Mouse (Mus musculus) stomach, embryonic 15.5 days (tissue): ENCODE measurements around the gene Ccdc61. TPM values are rescaled to one million over a fixed set of nuclear protein-coding genes. Genes with fewer than 3 reads are reported as not detected.
A peak's percentile ranks its signal among the peaks of the same experiment; 100 is the strongest.
"Not testable (repeated sequence)": the region's sequence is repeated elsewhere in the genome, so short reads cannot be mapped to it uniquely, and the experiment has no call there.

Experiments
- ATAC-seq: fragments of 200-750 bp; cut with Nextera tagmentation; 2 replicates; pipeline ENCODE4 v1.8.0; 2017; ENCODE audit warnings: low read depth, moderate number of reproducible peaks, moderate TSS enrichment; ENCODE audit not compliant: insufficient read depth, low FRiP score
- H3K27ac ChIP-seq: fragments of 300-500 bp; sonication (generic); 2 replicates; pipeline ENCODE4 v1.5.1; 2015; ENCODE audit warnings: mild to moderate bottlenecking, inconsistent platforms
- H3K27me3 ChIP-seq: fragments of 300-500 bp; sonication (generic); replicated peaks from 2 replicates; pipeline ENCODE4 v1.6.1; 2015; ENCODE audit warnings: inconsistent platforms
- H3K36me3 ChIP-seq: fragments of 300-500 bp; sonication (generic); 2 replicates; pipeline ENCODE4 v1.6.1; 2015; ENCODE audit warnings: inconsistent platforms
- H3K4me1 ChIP-seq: fragments of 300-500 bp; sonication (generic); 2 replicates; pipeline ENCODE4 v1.6.1; 2015; ENCODE audit warnings: inconsistent platforms
- H3K4me2 ChIP-seq: fragments of 300-500 bp; sonication (generic); 2 replicates; pipeline ENCODE4 v1.6.1; 2015; ENCODE audit warnings: mild to moderate bottlenecking, inconsistent platforms
- H3K4me3 ChIP-seq: fragments of 300-500 bp; sonication (generic); replicated peaks from 2 replicates; pipeline ENCODE4 v1.5.1; 2015; ENCODE audit warnings: inconsistent platforms
- H3K9ac ChIP-seq: fragments of 300-500 bp; sonication (generic); 2 replicates; pipeline ENCODE4 v1.6.1; 2015; ENCODE audit warnings: inconsistent platforms
- H3K9me3 ChIP-seq: fragments of 300-500 bp; sonication (generic); 2 replicates; pipeline ENCODE4 v1.6.1; 2016; ENCODE audit warnings: inconsistent platforms
- WGBS: fragments of 180-500 bp; shearing (Covaris S2); methylation state at CpG from one replicate; pipeline ENCODE4 v1.1.7; 2015; 5-methylcytosine and 5-hydroxymethylcytosine counted together
- polyA plus RNA-seq: library from polyadenylated mRNA; unstranded; fragments of >200 nt; fragmentation: Nextera tagmentation; extraction: Ambion mirVana; gene quantifications from 2 replicates; pipeline ENCODE4 v1.2.1, GENCODE M21; 2015

Ccdc61 gene
- polyA plus RNA-seq, 1 experiment from 2014 or later = 26.1 TPM

DNA sequence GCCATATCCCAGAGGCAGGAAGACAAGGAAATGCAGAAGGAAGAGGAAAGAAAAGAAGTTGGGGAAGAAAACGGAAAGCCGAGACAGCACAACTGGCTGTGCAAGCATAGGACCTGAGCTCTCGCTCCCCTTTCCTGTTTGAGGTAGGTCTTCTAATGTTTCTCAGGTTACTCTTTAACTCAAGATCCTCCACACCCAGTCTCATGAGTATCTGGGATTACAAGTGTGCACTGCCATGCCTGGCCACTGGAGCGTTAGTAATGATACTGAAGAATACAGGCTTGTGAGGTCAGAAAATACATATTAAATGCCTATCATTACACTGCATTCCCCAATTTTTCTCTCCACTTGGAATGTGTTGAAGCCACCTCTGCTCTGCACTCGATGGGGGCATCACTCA lies 34.8 kb downstream of the Ccdc61 start:
- Histone ChIP-seq H3K4me2 (no peak overlapping the region), H3K9me3 (no peaks in the 10 kb centered on the region), H3K27me3 (no peaks in the 10 kb centered on the region), H3K27ac (no peak overlapping the region), H3K9ac (no peak overlapping the region), H3K36me3 (no peaks in the 10 kb centered on the region), H3K4me1 (no peaks in the 10 kb centered on the region), H3K4me3 (no peak overlapping the region)
- ATAC-seq = no peak
- 75% methylated on average over 5 of the region's 5 CpGs for WGBS

DNA sequence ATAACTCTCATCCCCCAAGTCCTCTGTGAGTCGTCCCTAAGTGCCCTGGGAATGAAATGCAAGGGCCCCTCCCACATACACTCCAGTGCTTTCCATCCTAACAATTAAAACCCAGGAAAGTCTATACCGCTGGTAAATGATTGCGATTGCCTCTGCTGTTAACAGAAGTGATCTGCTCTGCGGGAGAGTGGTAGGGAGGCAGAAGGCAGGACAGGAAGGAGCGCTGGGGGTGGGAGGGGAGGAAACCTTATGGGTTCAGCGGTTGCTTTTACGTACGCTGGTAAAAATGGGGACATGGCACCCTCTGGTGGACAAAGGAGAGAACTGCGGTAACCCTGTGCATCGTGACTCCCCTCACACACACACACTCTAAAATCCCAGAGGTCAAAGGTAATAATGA lies 37.0 kb downstream of the Ccdc61 start:
- H3K9me3 ChIP-seq = no peaks in the 10 kb centered on the region
- no peaks in the 10 kb centered on the region for H3K27me3 ChIP-seq
- H3K4me2 ChIP-seq = peak overlapping the region; percentile 77
- H3K27ac ChIP-seq = no peak overlapping the region
- H3K4me3 ChIP-seq = peak overlapping the region; percentile 40
- no peaks in the 10 kb centered on the region for H3K36me3 ChIP-seq
- H3K9ac ChIP-seq = no peak overlapping the region
- peak; percentile 75; the same call in 1 of the 2 replicates for ATAC-seq
- under 1% methylated on average over 10 of the region's 10 CpGs for WGBS
- no peaks in the 10 kb centered on the region for H3K4me1 ChIP-seq

GRCm38 (mm10) chr7:18872816-18873215 lies 37.4 kb downstream of the Ccdc61 start:
- no peaks in the 10 kb centered on the region for H3K27me3 ChIP-seq
- H3K9me3 ChIP-seq = no peaks in the 10 kb centered on the region
- peak overlapping the region; percentile 40 for H3K4me3 ChIP-seq
- peak overlapping the region; percentile 77 for H3K4me2 ChIP-seq
- no peak overlapping the region for H3K27ac ChIP-seq
- H3K9ac ChIP-seq = no peak overlapping the region
- ATAC-seq = no peak
- no peaks in the 10 kb centered on the region for H3K4me1 ChIP-seq
- H3K36me3 ChIP-seq = no peaks in the 10 kb centered on the region
- WGBS = 2% methylated on average over 7 of the region's 7 CpGs

DNA sequence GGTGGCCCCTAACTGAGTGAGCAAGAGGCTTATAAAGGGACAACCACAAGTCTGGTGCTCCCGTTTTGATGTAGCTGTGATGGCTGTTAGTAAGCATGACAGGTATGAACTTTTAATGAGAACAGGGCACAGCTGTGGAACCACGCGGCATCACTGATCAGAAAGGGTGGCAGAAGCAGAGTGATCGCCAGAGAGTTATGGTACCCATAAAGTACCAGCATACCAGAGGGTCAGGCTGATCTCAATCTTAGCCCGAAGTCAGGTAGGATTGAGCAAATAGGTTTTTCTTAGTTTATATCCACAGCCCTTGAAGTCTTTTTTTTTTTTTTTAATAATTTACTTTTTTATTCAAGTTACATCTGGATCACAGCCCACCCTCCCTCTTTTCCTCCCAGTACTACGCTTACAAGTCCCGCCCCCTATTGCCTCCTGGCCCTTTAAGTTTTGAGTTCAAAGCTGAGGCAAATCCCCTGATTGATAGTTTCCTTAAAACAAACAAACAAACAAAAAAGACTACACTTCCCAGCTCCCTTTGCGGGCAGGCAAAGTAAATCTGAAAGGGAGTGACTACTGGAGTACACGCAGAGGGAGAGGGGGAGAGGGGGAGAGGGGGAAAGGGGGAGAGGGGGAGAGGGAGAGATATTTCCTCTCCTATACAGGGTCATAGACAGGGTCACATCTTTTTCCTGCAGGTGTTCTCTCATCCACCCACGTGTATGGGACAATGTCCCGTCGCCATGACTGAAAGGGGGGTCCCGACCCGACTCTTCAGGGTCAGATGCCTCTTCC lies 38.0 kb downstream of the Ccdc61 start:
- peak overlapping the region; percentile 40 for H3K4me3 ChIP-seq
- peak overlapping the region; percentile 77 for H3K4me2 ChIP-seq
- H3K9me3 ChIP-seq = no peaks in the 10 kb centered on the region
- no peak overlapping the region for H3K9ac ChIP-seq
- no peak for ATAC-seq
- no peaks in the 10 kb centered on the region for H3K4me1 ChIP-seq
- H3K36me3 ChIP-seq = no peaks in the 10 kb centered on the region
- no peak overlapping the region for H3K27ac ChIP-seq
- no peaks in the 10 kb centered on the region for H3K27me3 ChIP-seq
- 28% methylated on average over 13 of the region's 14 CpGs for WGBS

- not testable (repeated sequence) for H3K9me3 ChIP-seq, H3K27ac ChIP-seq, H3K4me1 ChIP-seq, H3K9ac ChIP-seq, ATAC-seq, H3K36me3 ChIP-seq, H3K4me2 ChIP-seq, H3K4me3 ChIP-seq, H3K27me3 ChIP-seq
- WGBS = 85% methylated on average over 1 of the region's 8 CpGs
These were observed 39.2 kb downstream of the Ccdc61 start, which contains the start of gene Pglyrp1 for GRCm38 (mm10) chr7:18871031-18871430. Gene Pglyrp1, plus strand, starts transcription at chr7:18871331.

DNA sequence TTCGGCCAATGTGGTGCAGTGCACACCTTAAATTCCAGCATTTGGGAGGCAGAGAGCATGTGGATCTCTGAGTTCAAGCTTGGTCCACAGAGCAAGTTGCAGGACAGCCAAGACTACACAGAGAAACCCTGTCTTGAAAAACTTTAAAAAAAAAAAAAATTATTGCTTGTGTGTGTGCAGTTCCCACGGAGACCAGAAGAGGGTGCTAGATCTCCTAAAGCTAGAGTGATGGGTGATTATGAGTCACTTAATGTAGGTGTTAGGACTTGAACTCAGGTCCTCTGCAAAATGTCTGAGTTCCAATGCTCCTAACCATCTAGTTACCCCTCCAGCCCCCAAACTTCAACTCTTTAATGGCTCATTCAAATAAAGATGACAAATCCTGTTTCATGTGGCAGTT lies 41.7 kb downstream of the Ccdc61 start:
- Histone ChIP-seq H3K27me3 (no peaks in the 10 kb centered on the region), H3K9me3 (no peaks in the 10 kb centered on the region), H3K27ac (no peak overlapping the region), H3K4me3 (no peak overlapping the region), H3K9ac (no peak overlapping the region), H3K4me1 (no peaks in the 10 kb centered on the region), H3K36me3 (no peaks in the 10 kb centered on the region), H3K4me2 (no peak overlapping the region)
- no peak for ATAC-seq
- WGBS = 89% methylated on average over 2 of the region's 2 CpGs

- Histone ChIP-seq H3K27ac (no peak overlapping the region), H3K27me3 (no peaks in the 10 kb centered on the region), H3K36me3 (no peaks in the 10 kb centered on the region), H3K4me2 (no peak overlapping the region), H3K9me3 (no peaks in the 10 kb centered on the region), H3K9ac (no peak overlapping the region), H3K4me3 (no peak overlapping the region), H3K4me1 (no peaks in the 10 kb centered on the region)
- no peak for ATAC-seq
- WGBS = 76% methylated on average over 6 of the region's 6 CpGs
These were observed 47.4 kb downstream of the Ccdc61 start for GRCm38 (mm10) chr7:18862801-18863200.

GRCm38 (mm10) chr7:18858310-18858916 lies 51.8 kb downstream of the Ccdc61 start:
- Histone ChIP-seq H3K9ac (no peak overlapping the region), H3K27ac (no peak overlapping the region), H3K36me3 (no peaks in the 10 kb centered on the region), H3K4me1 (no peaks in the 10 kb centered on the region), H3K4me2 (no peak overlapping the region), H3K27me3 (no peaks in the 10 kb centered on the region), H3K9me3 (no peaks in the 10 kb centered on the region), H3K4me3 (no peak overlapping the region)
- no peak; the same call in 1 of the 2 replicates for ATAC-seq
- 70% methylated on average over 5 of the region's 5 CpGs for WGBS

GRCm38 (mm10) chr7:18848395-18848794 lies 61.8 kb downstream of the Ccdc61 start:
- Histone ChIP-seq H3K4me1 (peaks cover 4% of the 10 kb centered on the region; the same call in 1 of the 2 replicates), H3K9ac (no peak overlapping the region), H3K36me3 (no peaks in the 10 kb centered on the region), H3K4me3 (no peak overlapping the region), H3K9me3 (no peaks in the 10 kb centered on the region), H3K4me2 (no peak overlapping the region), H3K27ac (no peak overlapping the region), H3K27me3 (no peaks in the 10 kb centered on the region)
- peak; percentile 35; the same call in 1 of the 2 replicates for ATAC-seq
- 76% methylated on average over 1 of the region's 1 CpGs for WGBS

DNA sequence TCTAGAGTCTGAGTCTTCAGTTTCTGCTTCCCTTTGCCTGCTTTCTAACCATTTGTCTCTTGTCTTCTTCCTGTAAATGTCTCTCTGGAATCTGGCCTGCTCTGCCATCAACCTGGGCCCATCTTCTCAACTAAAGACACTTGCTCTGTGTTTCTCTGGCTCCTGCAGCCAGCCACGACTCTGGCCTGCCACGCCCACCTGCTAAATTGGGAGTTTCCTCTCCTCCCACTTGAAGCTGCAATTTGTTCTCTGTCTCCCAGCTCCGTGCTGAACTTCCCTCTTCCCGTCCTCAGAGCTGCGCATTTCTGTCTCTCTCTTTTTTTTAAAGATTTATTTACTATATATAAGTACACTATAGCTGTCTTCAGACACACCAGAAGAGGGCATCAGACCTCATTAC lies 65.4 kb downstream of the Ccdc61 start:
- Histone ChIP-seq H3K9me3 (no peaks in the 10 kb centered on the region), H3K27ac (no peak overlapping the region), H3K27me3 (no peaks in the 10 kb centered on the region), H3K4me3 (no peak overlapping the region), H3K36me3 (no peaks in the 10 kb centered on the region), H3K4me1 (peaks cover 9% of the 10 kb centered on the region; the same call in 1 of the 2 replicates), H3K9ac (no peak overlapping the region), H3K4me2 (no peak overlapping the region)
- no peak for ATAC-seq
- 37% methylated on average over 5 of the region's 5 CpGs for WGBS

GRCm38 (mm10) chr7:18841174-18841567 lies 69.0 kb downstream of the Ccdc61 start:
- H3K36me3 ChIP-seq = no peaks in the 10 kb centered on the region
- H3K4me1 ChIP-seq = peaks cover 9% of the 10 kb centered on the region; the same call in 1 of the 2 replicates
- H3K4me2 ChIP-seq = peak overlapping the region; percentile 56
- H3K9ac ChIP-seq = no peak overlapping the region
- H3K27me3 ChIP-seq = no peaks in the 10 kb centered on the region
- no peak for ATAC-seq
- H3K27ac ChIP-seq = peak overlapping the region; percentile 84
- peak overlapping the region; percentile 34 for H3K4me3 ChIP-seq
- no peaks in the 10 kb centered on the region for H3K9me3 ChIP-seq
- 71% methylated on average over 1 of the region's 1 CpGs for WGBS
